9 mouse cellular contexts compared by ENCODE assay signal in genomic region chr11:118728083-118728551, GRCm38 (mm10).
DNase-seq lines count a peak whose midpoint lies in the region; ATAC-seq and TF ChIP-seq lines count a peak whose summit lies in the region.
"Had no signal": no experiment of that assay in that cellular context is flagged by ENCODE, and none has a peak within 500 bp of the region (broad histone marks: within the 10 kb centered on the region; RNA-seq: fewer than 3 reads in every experiment).

No protein-coding gene starts in this region.

- peak; percentile 53; the same call in 1 of the 2 replicates for ATAC-seq in kidney, postnatal 0 days (replicated peaks; ENCODE audit: low FRiP score, low read depth)

- no peak overlapping the region for H3K4me2 ChIP-seq in kidney, postnatal 0 days (ENCODE audit: low read length)
- H3K4me2 ChIP-seq: limb, embryonic 12.5 days had no signal

- H3K4me1 ChIP-seq in kidney, postnatal 0 days (replicated peaks; ENCODE audit: insufficient read depth, low read length): peaks cover 3% of the 10 kb centered on the region; the same call in 1 of the 2 replicates

- DNase-seq in kidney, postnatal 0 days (ENCODE audit: low spot score): peak; percentile 89
- no peak for DNase-seq in kidney, postnatal 10 days
- DNase-seq in cerebellum, adult 9-10 months: peak; percentile 70
- DNase-seq in heart, adult 9 months (ENCODE audit: low spot score in 2 of 2): peak; percentile 53 to 78
- DNase-seq in lung, postnatal 4 days: peak; percentile 61 to 78
- no peak for DNase-seq in right cerebral cortex, postnatal 36 days (ENCODE audit: low spot score in 2 of 2)
- no peak for DNase-seq in urinary bladder, adult 2 months (ENCODE audit: low spot score)
- DNase-seq in ovary, adult 18-20 months (ENCODE audit: low spot score): no peak

- H3K9me3 ChIP-seq in kidney, postnatal 0 days (replicated peaks; ENCODE audit: low read length): no peaks in the 10 kb centered on the region

- TF ChIP-seq CTCF in kidney, postnatal 0 days (IDR thresholded peaks at IDR 0.05; ENCODE audit: low read depth): no peak

- 20% methylated on average over 8 of the region's 8 CpGs for WGBS in kidney, postnatal 0 days

- H3K36me3 ChIP-seq in kidney, postnatal 0 days (ENCODE audit: insufficient read depth, low read length): no peaks in the 10 kb centered on the region
- H3K36me3 ChIP-seq: limb, embryonic 12.5 days had no signal

- H3K9ac ChIP-seq in kidney, postnatal 0 days (ENCODE audit: low read depth, low read length): no peak overlapping the region
- H3K9ac ChIP-seq: limb, embryonic 12.5 days had no signal

- H3K27ac ChIP-seq in kidney, postnatal 0 days: peak overlapping the region; percentile 57; the same call in 1 of the 2 replicates
- H3K27ac ChIP-seq: limb, embryonic 12.5 days had no signal

- H3K27me3 ChIP-seq in kidney, postnatal 0 days (ENCODE audit: insufficient read depth, low read length): no peaks in the 10 kb centered on the region

- no peak overlapping the region for H3K4me3 ChIP-seq in kidney, postnatal 0 days (replicated peaks; ENCODE audit: low read depth, low read length)
- H3K4me3 ChIP-seq: limb, embryonic 12.5 days had no signal

Comparison
In these comparisons a context has a peak if more than half of its experiments do, and no peak if none do; other contexts are left out.
1. DNase-seq: peak in kidney, postnatal 0 days (single experiment), cerebellum, adult 9-10 months (single experiment), heart, adult 9 months (2 of 2) and lung, postnatal 4 days (2 of 2); none in kidney, postnatal 10 days (single experiment), right cerebral cortex, postnatal 36 days (0 of 2), urinary bladder, adult 2 months (single experiment) and ovary, adult 18-20 months (single experiment).